Mouse (Mus musculus): ENCODE measurements around the gene Nsmce3. TPM values are rescaled to one million over a fixed set of nuclear protein-coding genes. Genes with fewer than 3 reads are reported as not detected.
A peak's percentile ranks its signal among the peaks of the same experiment; 100 is the strongest.

The Nsmce3 gene
- 1 to 10 TPM; 3.5 to 3.6 TPM for total RNA-seq (2021)

GRCm38 (mm10) chr7:64872743-64873241, at the start of gene Nsmce3:
Nsmce3 (minus strand) TSS chr7:64872997.
- DNase-seq: peak; percentile 97
- intact Hi-C loops (cut with DNase I): loop anchor here (5.0 kb wide), 1 partner anchor 480 kb away; the partner anchor contains the start of genes Mcee and Mphosph10

- intact Hi-C loops (cut with DNase I): no loop called here
- no peak for DNase-seq
Measured at GRCm38 (mm10) chr7:64921189-64921588, 48.4 kb upstream of the Nsmce3 start.

- intact Hi-C loops (cut with DNase I): no loop called here
- no peak for DNase-seq
Measured at GRCm38 (mm10) chr7:64920735-64921134, 47.9 kb upstream of the Nsmce3 start.

GRCm38 (mm10) chr7:64916654-64917053, 43.9 kb upstream of the Nsmce3 start:
- intact Hi-C loops (cut with DNase I): no loop called here
- no peak for DNase-seq

GRCm38 (mm10) chr7:64915121-64915520, 42.3 kb upstream of the Nsmce3 start:
- no peak for DNase-seq
- intact Hi-C loops (cut with DNase I): no loop called here

- intact Hi-C loops (cut with DNase I): no loop called here
- no peak for DNase-seq
Measured at GRCm38 (mm10) chr7:64911945-64912344, 39.1 kb upstream of the Nsmce3 start.

- intact Hi-C loops (cut with DNase I): no loop called here
- no peak for DNase-seq
Measured at GRCm38 (mm10) chr7:64910208-64910607, 37.4 kb upstream of the Nsmce3 start.

GRCm38 (mm10) chr7:64906955-64907354, 34.2 kb upstream of the Nsmce3 start:
- DNase-seq: no peak
- intact Hi-C loops (cut with DNase I): no loop called here

GRCm38 (mm10) chr7:64905506-64905905, 32.7 kb upstream of the Nsmce3 start:
- intact Hi-C loops (cut with DNase I): no loop called here
- no peak for DNase-seq

GRCm38 (mm10) chr7:64900249-64900648, 27.5 kb upstream of the Nsmce3 start:
- no peak for DNase-seq
- intact Hi-C loops (cut with DNase I): no loop called here

- no peak for DNase-seq
- intact Hi-C loops (cut with DNase I): no loop called here
Measured at GRCm38 (mm10) chr7:64896587-64896986, 23.8 kb upstream of the Nsmce3 start.

GRCm38 (mm10) chr7:64895685-64896101, 22.9 kb upstream of the Nsmce3 start:
- no peak for DNase-seq

GRCm38 (mm10) chr7:64891139-64891538, 18.3 kb upstream of the Nsmce3 start:
- intact Hi-C loops (cut with DNase I): no loop called here
- DNase-seq: peak in 1 of 2 experiments; percentile 19

More at GRCm38 (mm10) chr7:64895685-64896101, 22.9 kb upstream of the Nsmce3 start:
- intact Hi-C loops (cut with DNase I): no loop called here

- intact Hi-C loops (cut with DNase I): no loop called here
- peak; percentile 35 to 37 for DNase-seq
Measured at GRCm38 (mm10) chr7:64889919-64890318, 17.1 kb upstream of the Nsmce3 start.

GRCm38 (mm10) chr7:64884187-64884862, 11.5 kb upstream of the Nsmce3 start:
- intact Hi-C loops (cut with DNase I): no loop called here
- DNase-seq: no peak

- intact Hi-C loops (cut with DNase I): no loop called here
- DNase-seq: no peak
Measured at GRCm38 (mm10) chr7:64882243-64882642, 9.4 kb upstream of the Nsmce3 start.

GRCm38 (mm10) chr7:64881387-64881786, 8.6 kb upstream of the Nsmce3 start:
- intact Hi-C loops (cut with DNase I): no loop called here
- DNase-seq: no peak

- DNase-seq: no peak
- intact Hi-C loops (cut with DNase I): no loop called here
Measured at GRCm38 (mm10) chr7:64880415-64880814, 7.6 kb upstream of the Nsmce3 start.

GRCm38 (mm10) chr7:64874941-64875340, 2.1 kb upstream of the Nsmce3 start:
- no peak for DNase-seq
- intact Hi-C loops (cut with DNase I): loop anchor here (5.0 kb wide), 1 partner anchor 483 kb away; the partner anchor contains the start of genes Mcee and Mphosph10

- intact Hi-C loops (cut with DNase I): loop anchor here (5.0 kb wide), 1 partner anchor 481 kb away; the partner anchor contains the start of genes Mcee and Mphosph10
- peak in 1 of 2 experiments; percentile 8 for DNase-seq
Measured at GRCm38 (mm10) chr7:64873266-64873665, 469 bp upstream of the Nsmce3 start.

- intact Hi-C loops (cut with DNase I): loop anchor here (5.0 kb wide), 1 partner anchor 480 kb away; the partner anchor contains the start of genes Mcee and Mphosph10
- DNase-seq: peak in 1 of 2 experiments; percentile 10
Measured at GRCm38 (mm10) chr7:64871987-64872742, 632 bp downstream of the Nsmce3 start.

Data from heart, postnatal 36 days (tissue).